Mouse (Mus musculus) midbrain, embryonic 14.5 days (tissue): ENCODE data around the gene Dcaf11. TPM values are rescaled to one million over a fixed set of nuclear protein-coding genes. Genes with fewer than 3 reads are reported as not detected.

Experiments used
- ATAC-seq: fragments of 200-750 bp; cut with Nextera tagmentation; 2 replicates; pipeline ENCODE4 v1.8.0; 2017; ENCODE audit warnings: moderate number of reproducible peaks, moderate library complexity; ENCODE audit not compliant: low FRiP score, low TSS enrichment
- DNase-seq: peaks from one replicate; pipeline ENCODE4 v3.0.0-alpha.2; 2015
- H3K27ac ChIP-seq: fragments of 300-500 bp; sonication (generic); replicated peaks from 2 replicates; pipeline ENCODE4 v1.5.1; 2014; ENCODE audit warnings: mild to moderate bottlenecking, low read depth, low read length, moderate library complexity
- H3K27me3 ChIP-seq: fragments of 300-500 bp; sonication (generic); 2 replicates; pipeline ENCODE4 v1.6.1; 2014; ENCODE audit warnings: low read length, control low read depth, mixed read lengths; ENCODE audit not compliant: control insufficient read depth, insufficient read depth
- H3K36me3 ChIP-seq: fragments of 300-500 bp; sonication (generic); 2 replicates; pipeline ENCODE4 v1.6.1; 2014; ENCODE audit warnings: low read length, control low read depth; ENCODE audit not compliant: control insufficient read depth, insufficient read depth
- H3K4me1 ChIP-seq: fragments of 300-500 bp; sonication (generic); 2 replicates; pipeline ENCODE4 v1.6.1; 2014; ENCODE audit warnings: mild to moderate bottlenecking, antibody characterized with exemption, low read length, control low read depth; ENCODE audit not compliant: control insufficient read depth, insufficient read depth
- H3K4me2 ChIP-seq: fragments of 300-500 bp; sonication (generic); 2 replicates; pipeline ENCODE4 v1.6.1; 2014; ENCODE audit warnings: mild to moderate bottlenecking, low read length, moderate library complexity
- H3K4me3 ChIP-seq: fragments of 300-500 bp; sonication (generic); replicated peaks from 2 replicates; pipeline ENCODE4 v1.5.1; 2014; ENCODE audit warnings: low read depth, low read length
- H3K9ac ChIP-seq: fragments of 300-500 bp; sonication (generic); replicated peaks from 2 replicates; pipeline ENCODE4 v1.6.1; 2014; ENCODE audit warnings: mild to moderate bottlenecking, low read length, moderate library complexity
- H3K9me3 ChIP-seq: fragments of 300-500 bp; sonication (generic); 2 replicates; pipeline ENCODE4 v1.6.1; 2016; ENCODE audit warnings: low read length, control low read depth, mixed read lengths; ENCODE audit not compliant: control insufficient read depth
- WGBS: fragments of 180-500 bp; shearing (Covaris S2); extraction: QIAGEN DNeasy Blood & Tissue Kit; methylation state at CpG from one replicate; pipeline ENCODE4 v1.1.7; 2014; 5-methylcytosine and 5-hydroxymethylcytosine counted together
- polyA plus RNA-seq: library from polyadenylated mRNA; unstranded; fragments of >200 nt; fragmentation: Nextera tagmentation; extraction: Ambion mirVana; gene quantifications from 2 replicates; pipeline ENCODE4 v1.2.1, GENCODE M21; 2014

Gene Dcaf11
- polyA plus RNA-seq, 1 experiment from 2014 or later = 133 TPM

DNA sequence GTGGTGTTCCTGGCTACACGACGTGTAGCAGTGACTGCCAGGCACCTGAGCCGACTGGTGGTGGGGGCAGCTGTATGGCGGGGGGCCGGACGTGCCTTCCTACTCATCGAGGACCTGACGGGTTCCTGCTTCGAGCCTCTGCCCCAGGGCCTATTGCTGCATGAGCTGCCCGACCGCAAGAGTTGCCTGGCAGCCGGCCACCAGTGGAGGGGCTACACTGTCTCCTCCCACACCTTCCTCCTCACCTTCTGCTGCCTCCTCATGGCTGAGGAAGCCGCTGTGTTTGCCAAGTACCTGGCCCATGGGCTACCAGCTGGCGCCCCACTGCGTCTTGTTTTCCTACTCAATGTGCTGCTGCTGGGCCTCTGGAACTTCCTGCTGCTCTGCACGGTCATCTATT is 16.6 kb downstream of the Dcaf11 start:
- H3K9ac ChIP-seq = no peak overlapping the region
- 79% methylated on average over 16 of the region's 16 CpGs for WGBS
- H3K4me3 ChIP-seq = no peak overlapping the region
- no peaks in the 10 kb centered on the region for H3K27me3 ChIP-seq
- peaks cover 17% of the 10 kb centered on the region for H3K36me3 ChIP-seq
- no peaks in the 10 kb centered on the region for H3K9me3 ChIP-seq
- H3K4me2 ChIP-seq = no peak overlapping the region
- H3K4me1 ChIP-seq = peaks cover 13% of the 10 kb centered on the region
- no peak overlapping the region for H3K27ac ChIP-seq
- DNase-seq = no peak
- no peak for ATAC-seq

DNA sequence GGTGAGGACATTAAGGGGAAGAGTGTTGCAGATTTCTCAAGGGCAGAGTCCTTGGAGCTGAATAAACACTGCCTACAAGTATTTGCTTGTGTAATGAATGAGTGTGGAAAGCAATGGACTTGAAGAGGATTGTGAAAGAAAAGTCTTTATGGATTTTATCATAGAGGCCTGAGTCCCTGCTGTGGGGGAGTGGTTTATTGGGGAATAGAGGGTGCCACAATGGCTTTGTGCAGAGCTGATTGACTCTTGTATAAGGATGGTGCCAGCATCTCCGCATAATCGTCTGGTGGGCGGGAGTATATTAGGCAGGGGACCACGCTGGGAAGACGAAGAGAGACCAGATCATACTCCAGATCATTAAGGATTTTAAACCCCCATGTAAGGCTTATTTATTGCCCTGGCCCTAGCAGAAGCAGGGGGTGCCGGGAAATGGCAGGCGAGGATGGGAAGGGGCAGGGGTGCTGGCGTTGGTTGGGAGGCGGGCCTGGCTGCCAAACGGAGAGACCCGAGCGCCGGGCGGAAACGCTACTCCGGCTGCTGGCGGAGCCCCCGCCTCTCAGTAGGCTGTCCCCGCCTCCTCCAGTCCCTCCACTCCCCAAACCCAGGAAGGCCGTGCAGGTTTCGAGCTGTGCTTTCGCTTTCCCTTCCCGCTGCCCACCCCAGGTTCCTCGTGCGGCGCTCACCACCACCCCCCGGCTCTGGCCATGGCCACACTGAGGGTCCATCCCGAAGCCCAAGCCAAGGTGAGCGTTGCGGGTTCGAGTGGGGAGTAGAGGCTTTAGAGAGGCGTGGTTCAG is 18.3 kb downstream of the Dcaf11 start, which contains the start of gene Psme1:
Gene Psme1, plus strand, starts transcription at position 253 of the 797 bp plus-strand sequence.
- peak; percentile 89 for DNase-seq
- Histone ChIP-seq H3K4me3 (peak within 1 kb of the TSS; percentile 65), H3K27me3 (no peaks in the 10 kb centered on the region), H3K4me2 (peak within 1 kb of the TSS; percentile 89), H3K27ac (peak within 1 kb of the TSS; percentile 78), H3K36me3 (peaks cover 23% of the 10 kb centered on the region), H3K9me3 (no peaks in the 10 kb centered on the region), H3K4me1 (peaks cover 13% of the 10 kb centered on the region), H3K9ac (peak within 1 kb of the TSS; percentile 93)
- peak; percentile 88 for ATAC-seq
- WGBS = under 1% methylated on average over 32 of the region's 32 CpGs

DNA sequence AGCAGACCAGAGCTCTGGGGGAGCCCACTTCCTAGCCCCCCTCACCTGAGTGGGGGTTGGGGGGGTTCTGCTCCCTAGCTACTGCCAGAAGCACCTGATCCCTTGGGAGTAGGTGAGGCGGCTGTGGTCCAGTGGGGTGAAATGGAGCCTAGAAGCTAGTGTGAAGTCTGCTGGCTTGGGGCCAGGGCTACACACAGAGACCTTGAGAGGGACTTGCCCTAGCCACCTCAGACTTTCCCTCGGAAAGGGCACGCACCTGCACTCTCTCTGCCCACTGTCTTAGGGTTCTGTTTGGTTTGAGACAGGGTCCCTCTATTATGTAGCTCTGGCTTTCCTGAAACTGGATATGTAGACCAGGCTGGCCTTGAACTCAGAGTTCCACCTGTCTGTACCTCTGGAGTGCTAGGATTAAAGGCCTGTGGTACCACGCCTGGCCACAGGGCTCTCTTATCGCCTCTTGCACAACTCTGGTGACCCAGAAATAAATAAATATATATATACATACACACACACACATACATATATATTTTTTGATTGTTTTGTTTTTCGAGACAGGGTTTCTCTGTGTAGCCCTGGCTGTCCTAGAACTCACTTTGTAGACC is 19.0 kb downstream of the Dcaf11 start:
- Histone ChIP-seq H3K4me3 (peak overlapping the region; percentile 65), H3K36me3 (peaks cover 23% of the 10 kb centered on the region), H3K9ac (peak overlapping the region; percentile 93), H3K4me2 (peak overlapping the region; percentile 89), H3K27me3 (no peaks in the 10 kb centered on the region), H3K27ac (peak overlapping the region; percentile 78), H3K4me1 (peaks cover 13% of the 10 kb centered on the region), H3K9me3 (no peaks in the 10 kb centered on the region; the same call in 1 of the 2 replicates)
- DNase-seq = peak; percentile 64
- no peak; the same call in none of the 2 replicates for ATAC-seq
- WGBS = 32% methylated on average over 6 of the region's 6 CpGs

DNA sequence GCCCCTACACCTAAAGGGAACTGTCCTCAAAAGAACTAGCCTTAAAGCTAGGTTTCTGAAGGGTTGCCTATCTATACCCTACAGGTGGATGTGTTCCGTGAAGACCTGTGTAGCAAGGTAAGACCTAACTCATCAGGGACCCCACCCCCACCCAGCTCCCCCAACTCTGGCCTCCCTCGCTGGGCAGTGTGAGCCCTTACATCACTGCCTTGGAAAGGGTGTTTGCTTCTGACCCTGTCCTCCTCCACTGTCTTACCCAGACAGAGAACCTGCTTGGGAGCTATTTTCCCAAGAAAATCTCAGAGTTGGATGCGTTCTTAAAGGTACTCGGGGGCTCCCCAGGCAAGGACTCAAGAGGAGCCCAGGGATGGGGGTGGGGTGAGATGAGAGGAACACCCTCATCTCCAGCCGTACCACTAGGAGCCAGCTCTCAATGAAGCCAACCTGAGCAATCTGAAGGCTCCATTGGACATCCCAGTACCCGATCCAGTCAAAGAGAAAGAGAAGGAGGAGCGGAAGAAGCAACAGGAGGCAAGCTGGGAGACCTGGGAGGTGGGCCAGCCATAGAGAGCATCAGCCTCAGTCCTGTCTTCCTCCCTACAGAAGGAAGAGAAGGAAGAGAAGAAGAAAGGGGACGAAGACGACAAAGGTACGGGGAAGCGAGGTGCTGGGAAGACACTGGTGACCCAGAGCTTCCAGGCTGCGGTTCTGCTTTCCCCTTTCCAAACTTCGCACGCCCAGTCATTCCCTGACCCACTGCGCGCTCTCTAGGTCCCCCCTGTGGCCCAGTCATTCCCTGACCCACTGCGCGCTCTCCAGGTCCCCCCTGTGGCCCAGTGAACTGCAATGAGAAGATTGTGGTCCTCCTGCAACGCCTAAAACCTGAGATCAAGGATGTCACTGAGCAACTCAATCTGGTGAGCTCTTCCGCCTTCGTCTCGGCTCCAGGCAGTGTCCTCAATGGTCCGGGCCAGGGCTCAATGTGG is 20.0 kb downstream of the Dcaf11 start:
- 84% methylated on average over 23 of the region's 23 CpGs for WGBS

DNA sequence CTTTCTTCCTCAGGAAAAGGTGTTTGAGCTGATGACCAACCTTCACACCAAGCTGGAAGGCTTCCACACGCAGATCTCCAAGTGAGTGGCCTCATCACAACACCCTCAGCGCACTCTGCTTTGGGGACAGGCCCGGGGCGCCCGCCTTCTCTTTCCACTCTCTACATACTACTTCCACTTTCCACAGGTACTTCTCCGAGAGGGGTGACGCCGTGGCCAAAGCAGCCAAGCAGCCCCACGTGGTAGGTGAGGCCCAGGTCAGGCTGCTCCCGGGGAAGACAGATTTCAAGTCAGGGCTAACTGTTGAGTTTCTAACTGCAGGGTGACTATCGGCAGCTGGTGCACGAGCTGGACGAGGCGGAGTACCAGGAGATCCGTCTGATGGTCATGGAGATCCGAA is 20.9 kb downstream of the Dcaf11 start:
- Histone ChIP-seq H3K9me3 (no peaks in the 10 kb centered on the region; the same call in 1 of the 2 replicates), H3K4me1 (peaks cover 13% of the 10 kb centered on the region), H3K27me3 (no peaks in the 10 kb centered on the region), H3K4me2 (no peak overlapping the region), H3K4me3 (no peak overlapping the region), H3K9ac (no peak overlapping the region), H3K36me3 (peaks cover 23% of the 10 kb centered on the region), H3K27ac (no peak overlapping the region)
- 97% methylated on average over 16 of the region's 16 CpGs for WGBS
- ATAC-seq (no peak), DNase-seq (no peak)

More for the DNA sequence above, 20.0 kb downstream of the Dcaf11 start:
- Histone ChIP-seq H3K36me3 (peaks cover 23% of the 10 kb centered on the region), H3K9ac (no peak overlapping the region), H3K27me3 (no peaks in the 10 kb centered on the region), H3K4me1 (peaks cover 13% of the 10 kb centered on the region), H3K9me3 (no peaks in the 10 kb centered on the region; the same call in 1 of the 2 replicates), H3K4me3 (no peak overlapping the region), H3K4me2 (no peak overlapping the region), H3K27ac (no peak overlapping the region)
- no peak for ATAC-seq
- DNase-seq = no peak

DNA sequence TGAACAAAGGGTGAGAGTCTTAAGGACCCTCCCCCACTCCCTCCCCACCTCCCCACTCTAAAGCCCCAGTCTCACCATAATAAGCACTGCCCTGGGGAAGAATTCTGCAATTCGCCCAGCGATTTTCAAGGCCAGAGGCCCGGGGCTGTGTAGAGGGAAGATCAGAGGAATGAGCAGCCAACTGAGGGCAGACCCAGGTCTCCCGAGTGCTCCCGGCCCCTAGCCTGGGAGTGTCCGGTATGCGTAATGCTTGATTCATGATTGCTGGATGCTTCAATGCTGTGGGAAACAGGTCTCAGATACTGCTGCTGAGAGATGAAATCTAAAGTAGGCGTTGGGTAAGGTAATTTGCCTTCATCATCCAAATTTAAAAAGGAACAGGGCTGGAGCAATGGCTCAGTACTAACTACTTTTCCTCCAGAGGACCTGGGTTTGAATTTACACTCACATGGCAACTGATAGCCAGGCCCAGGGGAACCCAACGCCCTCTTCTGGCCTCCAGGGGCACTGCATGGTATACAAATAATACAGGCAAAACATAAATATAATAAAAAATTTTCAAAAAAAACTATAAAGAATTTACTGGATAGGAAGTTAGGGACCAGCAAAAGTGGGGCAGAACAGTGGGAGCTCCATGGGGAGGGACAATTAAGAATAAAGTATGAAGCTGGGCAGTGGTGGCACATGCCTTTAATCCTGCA is 22.3 kb downstream of the Dcaf11 start:
- Histone ChIP-seq H3K4me2 (no peak overlapping the region), H3K9me3 (no peaks in the 10 kb centered on the region; the same call in 1 of the 2 replicates), H3K27ac (no peak overlapping the region), H3K27me3 (no peaks in the 10 kb centered on the region), H3K4me1 (peaks cover 13% of the 10 kb centered on the region), H3K9ac (no peak overlapping the region; the same call in 1 of the 2 replicates), H3K4me3 (no peak overlapping the region), H3K36me3 (peaks cover 26% of the 10 kb centered on the region)
- no peak for DNase-seq
- ATAC-seq = no peak
- WGBS = 70% methylated on average over 9 of the region's 9 CpGs

DNA sequence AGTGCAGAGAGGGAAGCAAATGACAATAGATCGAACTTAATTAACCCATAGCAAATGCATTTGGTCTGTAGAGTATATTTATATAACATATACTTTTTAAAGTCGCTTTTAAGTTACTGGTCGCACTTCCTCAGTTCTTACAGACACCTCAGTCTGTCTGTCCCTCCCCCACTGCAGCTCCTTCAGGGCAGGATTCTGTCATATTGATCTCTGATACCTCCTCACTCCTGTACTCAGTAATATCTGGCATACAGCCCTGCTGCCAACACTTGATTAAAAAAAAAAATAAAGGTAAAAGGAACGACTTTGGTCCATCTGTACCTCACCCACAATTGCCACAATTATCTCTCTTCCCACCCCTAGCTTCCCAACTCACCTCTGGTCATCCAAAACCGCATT is 24.5 kb downstream of the Dcaf11 start:
- Histone ChIP-seq H3K9ac (peak overlapping the region; percentile 68; the same call in 1 of the 2 replicates), H3K4me1 (no peaks in the 10 kb centered on the region), H3K36me3 (peaks cover 30% of the 10 kb centered on the region), H3K27ac (no peak overlapping the region), H3K4me2 (peak overlapping the region; percentile 68), H3K9me3 (no peaks in the 10 kb centered on the region; the same call in 1 of the 2 replicates), H3K4me3 (peak overlapping the region; percentile 41), H3K27me3 (no peaks in the 10 kb centered on the region)
- DNase-seq = no peak
- ATAC-seq = no peak
- WGBS = 44% methylated on average over 5 of the region's 5 CpGs
